Mouse (Mus musculus) C2C12 (cell line): Measurements from ENCODE around the gene Sod3.

ENCODE experiments used
- CEBPB ChIP-seq: IDR thresholded peaks from one replicate; pipeline ENCODE4 v1.6.1; 2011; ENCODE audit warnings: low read depth, mild to moderate bottlenecking, control low read depth, moderate library complexity
- CTCF ChIP-seq: IDR thresholded peaks from one replicate; pipeline ENCODE4 v1.5.1; 2011; ENCODE audit not compliant: control insufficient read depth, insufficient read depth, insufficient read length
- FOSL1 ChIP-seq: IDR thresholded peaks from one replicate; pipeline ENCODE4 v1.8.0; 2011; ENCODE audit warnings: mild to moderate bottlenecking, low read length; ENCODE audit not compliant: poor library complexity, insufficient read depth, severe bottlenecking
- MAX ChIP-seq: IDR thresholded peaks from one replicate; pipeline ENCODE4 v1.6.1; 2011; ENCODE audit warnings: mild to moderate bottlenecking, control low read depth
- MYOD1 ChIP-seq: IDR thresholded peaks from one replicate; pipeline ENCODE4 v1.6.1; 2011; ENCODE audit warnings: low read depth; ENCODE audit not compliant: control insufficient read depth, insufficient read length
- MYOG ChIP-seq: IDR thresholded peaks from one replicate; pipeline ENCODE4 v1.6.1; 2011; ENCODE audit not compliant: control insufficient read depth, insufficient read length; ENCODE audit errors: extremely low read depth
- USF1 ChIP-seq: IDR thresholded peaks from one replicate; pipeline ENCODE4 v1.6.1; 2011; ENCODE audit warnings: low read depth, mild to moderate bottlenecking, control low read depth, moderate library complexity

DNA sequence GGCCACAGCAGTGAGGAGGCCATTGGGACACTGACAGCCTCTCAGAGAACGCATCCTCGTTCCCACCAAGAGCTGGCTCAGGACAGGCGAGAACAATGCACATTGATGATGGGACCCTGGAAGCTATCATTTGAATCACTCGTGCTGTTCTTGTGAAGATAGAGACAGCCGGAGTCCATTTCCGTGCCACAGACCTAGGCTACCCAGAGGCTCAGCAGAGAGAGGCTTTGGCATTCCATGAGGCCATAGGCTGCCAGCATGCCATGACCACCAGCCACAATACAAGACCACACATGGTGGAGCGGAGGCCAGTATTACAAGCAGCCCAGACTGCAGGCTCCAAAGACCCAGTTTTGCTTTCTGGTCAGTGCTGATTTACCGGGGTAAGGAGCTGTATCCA is 19.2 kb downstream of the Sod3 start:
- TF ChIP-seq CTCF (no peak), FOSL1 (no peak), MAX (no peak), USF1 (no peak), MYOG (no peak), CEBPB (no peak), MYOD1 (no peak)
